Mouse (Mus musculus): ENCODE data around the gene Morc3. TPM values are rescaled to one million over a fixed set of nuclear protein-coding genes. Genes with fewer than 3 reads are reported as not detected.

Gene Morc3
- polyA plus RNA-seq, 2 experiments from 2014 or later = 90.1 to 129 TPM

- no peak for ATAC-seq
Observed at GRCm38 (mm10) chr16:93923788-93924187, 91.9 kb downstream of the Morc3 start.

Other genes starting within 250 kb of the Morc3 start
- 10 to 100 TPM; 34.6 to 43.5 TPM for gene Setd4, start 228.1 kb upstream of the Morc3 start, polyA plus RNA-seq (2017; shearing (Covaris generic))
- 10 to 100 TPM; 47.7 to 49.9 TPM for gene Cbr1, start 226.3 kb upstream of the Morc3 start, polyA plus RNA-seq (2017; shearing (Covaris generic))
- gene Gm5678, start 204.0 kb upstream of the Morc3 start, polyA plus RNA-seq (2017; shearing (Covaris generic)) = not detected
- gene Cbr3, start 148.9 kb upstream of the Morc3 start, polyA plus RNA-seq (2017; shearing (Covaris generic)) = not detected
- gene Dop1b, start 120.2 kb upstream of the Morc3 start, polyA plus RNA-seq (2017; shearing (Covaris generic)) = 10 to 100 TPM; 21.9 to 23.6 TPM
- gene Chaf1b, start 51.8 kb downstream of the Morc3 start, polyA plus RNA-seq (2017; shearing (Covaris generic)) = 10 to 100 TPM; 15.2 to 25.6 TPM
- not detected for gene Cldn14, start 176.7 kb downstream of the Morc3 start, polyA plus RNA-seq (2017; shearing (Covaris generic))